Mouse (Mus musculus) stomach, embryonic 14.5 days (tissue): ENCODE data around the gene Zfp108. TPM values are rescaled to one million over a fixed set of nuclear protein-coding genes. Genes with fewer than 3 reads are reported as not detected.
"Not testable (repeated sequence)": the region's sequence is repeated elsewhere in the genome, so short reads cannot be mapped to it uniquely, and the experiment has no call there.

ENCODE experiments used
- ATAC-seq: fragments of 200-750 bp; cut with Nextera tagmentation; 2 replicates; pipeline ENCODE4 v1.8.0; 2017; ENCODE audit warnings: low read depth, moderate TSS enrichment; ENCODE audit not compliant: insufficient number of reproducible peaks, insufficient read depth, low FRiP score
- H3K27ac ChIP-seq: fragments of 300-500 bp; sonication (generic); 2 replicates; pipeline ENCODE4 v1.5.1; 2014; ENCODE audit warnings: mild to moderate bottlenecking, low read length, moderate library complexity, mixed read lengths
- H3K27me3 ChIP-seq: fragments of 300-500 bp; sonication (generic); 2 replicates; pipeline ENCODE4 v1.6.1; 2014; ENCODE audit warnings: low read length, control low read depth, mixed read lengths; ENCODE audit not compliant: control insufficient read depth, insufficient read depth
- H3K36me3 ChIP-seq: fragments of 300-500 bp; sonication (generic); 2 replicates; pipeline ENCODE4 v1.6.1; 2014; ENCODE audit warnings: mild to moderate bottlenecking, control low read depth, low read length, moderate library complexity, mixed read lengths; ENCODE audit not compliant: control insufficient read depth, insufficient read depth
- H3K4me1 ChIP-seq: fragments of 300-500 bp; sonication (generic); 2 replicates; pipeline ENCODE4 v1.6.1; 2014; ENCODE audit warnings: low read length, control low read depth, mixed read lengths; ENCODE audit not compliant: control insufficient read depth, insufficient read depth
- H3K4me2 ChIP-seq: fragments of 300-500 bp; sonication (generic); replicated peaks from 2 replicates; pipeline ENCODE4 v1.6.1; 2014; ENCODE audit warnings: low read depth, low read length, control low read depth
- H3K4me3 ChIP-seq: fragments of 300-500 bp; sonication (generic); 2 replicates; pipeline ENCODE4 v1.5.1; 2014; ENCODE audit warnings: low read depth, low read length, control low read depth
- H3K9ac ChIP-seq: fragments of 300-500 bp; sonication (generic); replicated peaks from 2 replicates; pipeline ENCODE4 v1.6.1; 2014; ENCODE audit warnings: low read depth, mild to moderate bottlenecking, control low read depth, low read length, moderate library complexity, mixed read lengths
- H3K9me3 ChIP-seq: fragments of 300-500 bp; sonication (generic); 2 replicates; pipeline ENCODE4 v1.6.1; 2016; ENCODE audit warnings: low read depth, low read length, control low read depth; ENCODE audit not compliant: control insufficient read depth
- WGBS: fragments of 180-500 bp; shearing (Covaris S2); extraction: QIAGEN DNeasy Blood & Tissue Kit; methylation state at CpG from one replicate; pipeline ENCODE4 v1.1.7; 2014; 5-methylcytosine and 5-hydroxymethylcytosine counted together
- polyA plus RNA-seq: library from polyadenylated mRNA; unstranded; fragments of >200 nt; fragmentation: Nextera tagmentation; extraction: Ambion mirVana; gene quantifications from 2 replicates; pipeline ENCODE4 v1.2.1, GENCODE M21; 2014

Zfp108 gene
- polyA plus RNA-seq, 1 experiment from 2014 or later = 4.7 TPM

DNA sequence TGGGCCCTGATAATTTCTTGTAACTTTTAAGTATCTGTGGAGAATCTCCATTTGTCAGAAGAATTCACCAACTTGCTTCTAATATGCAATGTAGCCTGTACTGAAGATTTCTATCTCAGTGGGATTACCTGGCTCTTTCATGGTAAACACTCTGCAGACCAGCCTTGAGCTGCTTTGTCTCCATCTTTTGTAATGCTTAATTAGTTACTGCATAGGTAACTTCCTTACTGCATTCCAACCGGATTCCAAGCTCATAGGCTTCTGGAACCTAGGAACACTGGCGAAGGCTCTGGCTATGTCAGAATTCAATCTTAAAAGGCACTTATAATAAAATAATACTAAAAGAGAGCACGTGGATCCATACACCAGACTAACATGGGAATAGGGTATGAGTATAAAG is 24.2 kb downstream of the Zfp108 start:
- peaks cover 13% of the 10 kb centered on the region for H3K36me3 ChIP-seq
- not testable (repeated sequence) for H3K4me3 ChIP-seq, H3K27ac ChIP-seq, H3K9me3 ChIP-seq, H3K9ac ChIP-seq, ATAC-seq, H3K27me3 ChIP-seq, H3K4me1 ChIP-seq, H3K4me2 ChIP-seq
- WGBS = 84% methylated on average over 3 of the region's 3 CpGs

DNA sequence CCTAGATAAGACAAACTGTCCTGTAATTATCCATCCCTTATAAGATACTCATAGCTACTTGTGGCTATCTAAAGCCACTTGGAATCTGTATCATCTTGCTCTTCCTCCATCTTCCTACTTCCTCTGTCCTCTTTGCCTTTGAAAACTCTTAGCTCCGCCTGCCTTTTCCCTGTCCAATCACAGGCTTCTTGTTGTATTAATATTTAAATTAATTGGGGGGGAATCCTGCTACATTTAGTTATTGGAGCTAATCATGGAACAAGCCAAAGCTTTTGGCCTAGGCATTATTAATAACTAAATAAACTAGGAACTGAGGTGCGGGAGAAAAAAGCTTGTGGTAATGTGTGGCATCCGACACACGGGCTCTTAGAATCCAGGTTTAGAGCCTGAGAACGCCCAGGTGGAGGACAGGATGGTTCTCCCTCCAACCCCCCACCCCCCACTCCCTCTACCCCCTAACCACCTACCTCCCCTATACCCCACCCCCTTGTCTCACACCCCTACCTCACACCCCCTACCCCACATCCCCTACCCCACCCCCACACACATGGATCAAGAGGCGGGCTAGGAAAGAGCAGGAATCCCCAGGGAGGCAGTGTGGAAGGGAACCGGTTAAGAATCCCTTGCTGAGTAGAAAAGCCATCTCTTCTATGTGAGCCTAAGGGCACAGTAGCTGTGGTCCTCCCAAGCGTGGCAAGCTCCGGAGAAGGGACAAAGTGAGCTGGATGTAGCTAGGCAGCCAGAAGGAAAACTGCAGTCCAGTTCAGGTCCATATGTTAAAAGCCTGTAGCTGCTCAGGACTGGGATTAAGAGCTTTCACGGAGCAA is 25.6 kb downstream of the Zfp108 start:
- peaks cover under 1% of the 10 kb centered on the region for H3K36me3 ChIP-seq
- 52% methylated on average over 10 of the region's 10 CpGs for WGBS
- H3K27me3 ChIP-seq = no peaks in the 10 kb centered on the region
- no peak overlapping the region for H3K4me3 ChIP-seq
- H3K9ac ChIP-seq = no peak overlapping the region
- ATAC-seq = no peak
- no peak overlapping the region for H3K27ac ChIP-seq
- H3K4me2 ChIP-seq = no peak overlapping the region
- H3K4me1 ChIP-seq = no peaks in the 10 kb centered on the region
- H3K9me3 ChIP-seq = no peaks in the 10 kb centered on the region

DNA sequence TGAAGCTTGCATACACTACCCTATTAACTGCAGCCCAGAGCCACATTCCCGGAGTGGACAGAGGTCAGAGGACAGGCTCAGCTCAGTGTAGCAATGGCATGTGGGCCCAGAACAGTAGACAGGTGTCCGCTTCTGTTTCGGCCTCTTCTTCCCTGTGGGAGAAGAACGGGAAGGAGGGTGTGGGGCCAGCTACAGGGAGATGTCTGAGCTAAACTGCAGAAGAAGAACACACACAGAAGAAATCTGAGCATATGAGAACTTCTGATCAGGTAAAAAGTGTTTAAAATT is 26.2 kb downstream of the Zfp108 start:
- H3K9ac ChIP-seq = no peak overlapping the region
- no peak for ATAC-seq
- no peak overlapping the region for H3K4me3 ChIP-seq
- H3K9me3 ChIP-seq = no peaks in the 10 kb centered on the region
- no peak overlapping the region for H3K4me2 ChIP-seq
- no peak overlapping the region for H3K27ac ChIP-seq
- no peaks in the 10 kb centered on the region; the same call in 1 of the 2 replicates for H3K36me3 ChIP-seq
- no peaks in the 10 kb centered on the region for H3K4me1 ChIP-seq
- WGBS = 35% methylated on average over 4 of the region's 4 CpGs
- H3K27me3 ChIP-seq = no peaks in the 10 kb centered on the region

DNA sequence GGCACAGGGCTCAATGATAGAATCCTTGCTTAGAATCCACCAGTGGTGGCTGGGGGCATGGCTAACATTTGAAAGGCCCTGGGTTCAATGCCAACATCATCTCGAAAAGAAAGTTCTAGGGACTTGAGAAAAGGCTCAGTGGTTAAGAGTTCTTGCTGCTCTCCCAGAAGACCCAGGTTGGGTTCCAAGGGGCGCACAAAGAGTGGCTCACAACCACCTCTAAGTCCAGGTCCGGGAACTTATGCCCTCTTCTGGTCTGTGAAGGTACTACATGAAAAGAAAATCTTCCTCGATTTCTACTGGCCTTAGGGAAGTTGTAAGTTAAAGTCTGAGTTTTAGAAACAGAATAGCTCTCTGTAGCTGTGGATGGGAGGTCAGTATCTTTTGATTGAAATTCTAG is 31.5 kb downstream of the Zfp108 start:
- WGBS = 48% methylated on average over 4 of the region's 4 CpGs

DNA sequence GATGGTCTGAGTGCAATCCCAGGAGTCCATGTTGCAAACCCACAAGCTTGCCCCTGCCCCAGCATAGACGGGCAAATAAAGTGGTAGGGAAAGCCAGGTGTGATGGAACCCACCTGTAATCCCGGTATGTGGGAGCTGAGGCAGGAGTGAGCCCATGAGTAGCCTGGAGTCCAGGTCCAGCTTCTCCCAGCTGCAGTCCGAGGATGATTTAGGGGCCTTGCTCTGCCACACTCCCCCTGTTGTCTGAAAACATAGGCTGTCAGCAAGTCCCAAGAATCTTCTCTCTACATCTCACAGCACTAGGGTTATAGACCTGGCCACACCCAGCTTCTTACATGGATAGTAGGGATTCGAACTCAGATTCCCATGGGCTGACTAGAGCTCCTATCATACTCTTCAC is 32.3 kb downstream of the Zfp108 start:
- 84% methylated on average over 4 of the region's 4 CpGs for WGBS
- H3K27ac ChIP-seq = no peak overlapping the region
- no peaks in the 10 kb centered on the region for H3K4me1 ChIP-seq
- H3K36me3 ChIP-seq = peaks cover 26% of the 10 kb centered on the region
- H3K9me3 ChIP-seq = no peaks in the 10 kb centered on the region
- H3K4me2 ChIP-seq = no peak overlapping the region
- no peak overlapping the region for H3K9ac ChIP-seq
- H3K27me3 ChIP-seq = no peaks in the 10 kb centered on the region
- H3K4me3 ChIP-seq = no peak overlapping the region
- no peak for ATAC-seq

More for the DNA sequence above, 31.5 kb downstream of the Zfp108 start:
- ATAC-seq = no peak
- Histone ChIP-seq H3K4me2 (no peak overlapping the region), H3K27me3 (no peaks in the 10 kb centered on the region), H3K4me3 (no peak overlapping the region), H3K9me3 (no peaks in the 10 kb centered on the region), H3K36me3 (peaks cover 18% of the 10 kb centered on the region), H3K9ac (no peak overlapping the region), H3K4me1 (no peaks in the 10 kb centered on the region), H3K27ac (no peak overlapping the region)

DNA sequence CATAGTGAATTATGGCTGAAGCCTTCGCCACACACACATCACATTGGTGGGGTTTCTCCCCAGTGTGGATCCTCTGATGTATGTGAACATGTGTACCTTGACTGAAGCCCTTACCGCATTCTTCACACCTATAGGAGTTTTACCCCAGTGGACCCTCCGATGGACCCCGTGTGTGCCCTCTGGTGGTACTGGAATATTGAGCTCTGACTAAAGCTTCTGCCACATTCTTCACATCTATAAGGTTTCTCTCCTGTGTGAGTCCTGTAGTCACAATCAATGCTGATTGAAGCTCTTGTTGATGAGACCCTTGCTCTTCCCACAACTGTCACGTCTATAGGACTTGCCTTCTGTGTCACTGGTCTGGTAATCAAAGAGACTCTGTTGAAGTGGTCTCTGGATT is 33.1 kb downstream of the Zfp108 start:
- H3K27ac ChIP-seq = no peak overlapping the region
- H3K4me2 ChIP-seq = no peak overlapping the region
- no peaks in the 10 kb centered on the region for H3K27me3 ChIP-seq
- H3K9me3 ChIP-seq = no peaks in the 10 kb centered on the region
- H3K9ac ChIP-seq = no peak overlapping the region
- no peak for ATAC-seq
- H3K4me1 ChIP-seq = no peaks in the 10 kb centered on the region
- no peak overlapping the region for H3K4me3 ChIP-seq
- H3K36me3 ChIP-seq = peaks cover 33% of the 10 kb centered on the region
- WGBS = 86% methylated on average over 5 of the region's 5 CpGs

DNA sequence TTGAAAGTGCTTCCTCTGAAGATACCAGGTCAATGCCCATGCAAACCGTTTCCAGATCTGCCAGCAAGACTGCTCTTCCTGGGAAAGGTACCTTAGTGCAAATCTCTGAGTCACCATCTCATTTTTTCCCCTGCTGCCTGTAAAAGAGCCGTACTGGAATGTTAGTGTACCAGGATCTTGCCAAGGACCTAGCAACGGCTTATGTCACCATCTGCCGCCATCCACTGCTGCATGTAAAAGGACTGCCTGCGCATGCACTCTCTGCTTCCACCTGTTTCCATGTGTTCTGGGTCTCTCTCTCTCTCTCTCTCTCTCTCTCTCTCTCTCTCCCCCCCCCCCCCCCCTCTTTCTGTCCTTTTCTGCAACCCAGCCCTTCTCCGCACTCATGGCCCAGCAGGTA is 33.9 kb downstream of the Zfp108 start:
- H3K9me3 ChIP-seq = no peaks in the 10 kb centered on the region
- H3K4me3 ChIP-seq = no peak overlapping the region
- no peak overlapping the region for H3K4me2 ChIP-seq
- peaks cover 34% of the 10 kb centered on the region for H3K36me3 ChIP-seq
- H3K4me1 ChIP-seq = no peaks in the 10 kb centered on the region
- H3K27ac ChIP-seq = no peak overlapping the region
- H3K27me3 ChIP-seq = no peaks in the 10 kb centered on the region
- 87% methylated on average over 6 of the region's 6 CpGs for WGBS
- no peak for ATAC-seq
- no peak overlapping the region for H3K9ac ChIP-seq

DNA sequence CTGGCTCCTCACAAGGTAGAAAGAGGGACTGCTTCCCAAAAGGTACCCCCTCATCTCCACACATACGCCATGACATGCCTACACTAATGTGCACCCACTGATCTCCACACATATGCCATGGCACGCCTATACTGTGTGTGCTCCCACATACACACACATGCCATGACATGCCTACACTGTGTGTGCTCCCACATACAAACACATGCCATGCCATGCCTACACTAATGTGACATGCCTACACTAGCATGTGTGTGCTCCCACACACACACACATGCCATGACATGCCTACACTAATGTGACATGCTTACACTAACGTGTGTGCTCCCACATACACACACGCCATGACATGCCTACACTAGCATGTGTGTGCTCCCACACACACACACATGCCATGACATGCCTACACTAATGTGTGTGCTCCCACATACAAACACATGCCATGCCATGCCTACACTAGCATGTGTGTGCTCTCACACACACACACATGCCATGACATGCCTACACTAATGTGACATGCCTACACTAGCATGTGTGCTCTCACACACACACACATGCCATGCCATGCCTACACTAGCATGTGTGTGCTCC is 35.6 kb downstream of the Zfp108 start:
- 95% methylated on average over 4 of the region's 4 CpGs for WGBS
- H3K36me3 ChIP-seq = peaks cover 49% of the 10 kb centered on the region

More for the DNA sequence above, 35.6 kb downstream of the Zfp108 start:
- Histone ChIP-seq H3K9ac (no peak overlapping the region), H3K4me3 (no peak overlapping the region), H3K27ac (no peak overlapping the region), H3K27me3 (no peaks in the 10 kb centered on the region), H3K4me1 (no peaks in the 10 kb centered on the region), H3K9me3 (no peaks in the 10 kb centered on the region), H3K4me2 (no peak overlapping the region)
- ATAC-seq = no peak
